Mouse (Mus musculus): ENCODE measurements around the gene Gm45140. TPM values are rescaled to one million over a fixed set of nuclear protein-coding genes. Genes with fewer than 3 reads are reported as not detected.
A peak's percentile ranks its signal among the peaks of the same experiment; 100 is the strongest.

Gene Gm45140
- polyA plus RNA-seq, 1 experiment from 2014 or later = 2.9 TPM

GRCm38 (mm10) chr6:87839797-87840341 is 4.3 kb upstream of the Gm45140 start:
- no peak overlapping the region for H3K4me2 ChIP-seq
- H3K36me3 ChIP-seq (replicated peaks) = peaks cover 21% of the 10 kb centered on the region
- H3K27me3 ChIP-seq (replicated peaks) = no peaks in the 10 kb centered on the region
- peaks cover 20% of the 10 kb centered on the region for H3K4me1 ChIP-seq
- no peak overlapping the region for H3K27ac ChIP-seq
- WGBS = 68% methylated on average over 11 of the region's 11 CpGs
- H3K4me3 ChIP-seq = no peak overlapping the region
- no peak for ATAC-seq (replicated peaks)
- H3K9me3 ChIP-seq = no peaks in the 10 kb centered on the region
- H3K9ac ChIP-seq = no peak overlapping the region

- Histone ChIP-seq H3K36me3 (replicated peaks) (peaks cover 16% of the 10 kb centered on the region), H3K9me3 (no peaks in the 10 kb centered on the region), H3K4me1 (peaks cover 20% of the 10 kb centered on the region), H3K4me2 (peak within 1 kb of the TSS; percentile 81), H3K27me3 (replicated peaks) (no peaks in the 10 kb centered on the region), H3K27ac (peak within 1 kb of the TSS; percentile 96), H3K4me3 (peak within 1 kb of the TSS; percentile 85), H3K9ac (peak within 1 kb of the TSS; percentile 88)
- under 1% methylated on average over 46 of the region's 46 CpGs for WGBS
- peak; percentile 98 for ATAC-seq (replicated peaks)
Observed at GRCm38 (mm10) chr6:87838551-87839197, 3.1 kb upstream of the Gm45140 start, which contains the start of gene Isy1. TSS of gene Isy1 (minus strand) at chr6:87838798.

- no peak for ATAC-seq (replicated peaks)
- Histone ChIP-seq H3K4me1 (no peaks in the 10 kb centered on the region), H3K36me3 (replicated peaks) (peaks cover 44% of the 10 kb centered on the region), H3K4me2 (no peak overlapping the region), H3K9me3 (no peaks in the 10 kb centered on the region), H3K27me3 (replicated peaks) (no peaks in the 10 kb centered on the region), H3K27ac (no peak overlapping the region), H3K4me3 (no peak overlapping the region), H3K9ac (no peak overlapping the region)
- 95% methylated on average over 2 of the region's 2 CpGs for WGBS
Observed at GRCm38 (mm10) chr6:87820366-87820765, 15.2 kb downstream of the Gm45140 start.

DNA sequence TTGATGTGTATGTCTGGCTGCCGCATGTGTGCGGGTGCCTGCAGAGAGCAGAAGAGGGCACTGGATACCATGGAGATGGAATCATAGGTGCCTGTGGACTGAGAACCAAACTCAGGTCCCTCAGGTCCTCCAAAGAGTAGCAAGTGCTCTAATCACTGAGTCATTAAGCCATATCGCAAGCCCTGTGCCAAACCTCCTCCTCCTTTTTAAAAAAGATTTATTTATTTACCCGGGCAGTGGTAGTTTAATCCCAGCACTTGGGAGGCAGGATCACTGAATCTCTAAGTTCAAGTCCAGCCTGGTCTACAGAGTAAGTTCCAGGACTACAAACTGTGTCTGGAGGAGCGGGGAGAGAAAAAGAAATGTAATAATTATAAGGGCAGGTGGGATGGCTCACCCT is 21.1 kb downstream of the Gm45140 start:
- Histone ChIP-seq H3K36me3 (replicated peaks) (peaks cover 15% of the 10 kb centered on the region; the same call in 1 of the 2 replicates), H3K27me3 (replicated peaks) (no peaks in the 10 kb centered on the region), H3K4me3 (no peak overlapping the region), H3K9ac (no peak overlapping the region), H3K9me3 (no peaks in the 10 kb centered on the region), H3K27ac (no peak overlapping the region), H3K4me1 (peaks cover 21% of the 10 kb centered on the region), H3K4me2 (no peak overlapping the region)
- WGBS = 91% methylated on average over 5 of the region's 5 CpGs
- no peak for ATAC-seq (replicated peaks)

GRCm38 (mm10) chr6:87812656-87813055 is 22.9 kb downstream of the Gm45140 start:
- Histone ChIP-seq H3K4me2 (peak overlapping the region; percentile 91; the same call in 1 of the 2 replicates), H3K27ac (no peak overlapping the region), H3K27me3 (replicated peaks) (no peaks in the 10 kb centered on the region), H3K36me3 (replicated peaks) (peaks cover 8% of the 10 kb centered on the region; the same call in 1 of the 2 replicates), H3K4me3 (no peak overlapping the region; the same call in 1 of the 2 replicates), H3K4me1 (peaks cover 21% of the 10 kb centered on the region), H3K9me3 (no peaks in the 10 kb centered on the region), H3K9ac (no peak overlapping the region)
- WGBS = 81% methylated on average over 1 of the region's 1 CpGs
- no peak for ATAC-seq (replicated peaks)

GRCm38 (mm10) chr6:87811675-87812338 is 23.8 kb downstream of the Gm45140 start, which contains the start of gene Rab43:
TSS of gene Rab43 (minus strand) at chr6:87812164.
- Histone ChIP-seq H3K27me3 (replicated peaks) (no peaks in the 10 kb centered on the region), H3K9me3 (no peaks in the 10 kb centered on the region), H3K27ac (peak within 1 kb of the TSS; percentile 69), H3K4me1 (peaks cover 21% of the 10 kb centered on the region), H3K4me3 (peak within 1 kb of the TSS; percentile 82), H3K36me3 (replicated peaks) (peaks cover 8% of the 10 kb centered on the region; the same call in 1 of the 2 replicates), H3K4me2 (peak within 1 kb of the TSS; percentile 91), H3K9ac (peak within 1 kb of the TSS; percentile 64)
- ATAC-seq (replicated peaks) = peak; percentile 98
- under 1% methylated on average over 50 of the region's 56 CpGs for WGBS

DNA sequence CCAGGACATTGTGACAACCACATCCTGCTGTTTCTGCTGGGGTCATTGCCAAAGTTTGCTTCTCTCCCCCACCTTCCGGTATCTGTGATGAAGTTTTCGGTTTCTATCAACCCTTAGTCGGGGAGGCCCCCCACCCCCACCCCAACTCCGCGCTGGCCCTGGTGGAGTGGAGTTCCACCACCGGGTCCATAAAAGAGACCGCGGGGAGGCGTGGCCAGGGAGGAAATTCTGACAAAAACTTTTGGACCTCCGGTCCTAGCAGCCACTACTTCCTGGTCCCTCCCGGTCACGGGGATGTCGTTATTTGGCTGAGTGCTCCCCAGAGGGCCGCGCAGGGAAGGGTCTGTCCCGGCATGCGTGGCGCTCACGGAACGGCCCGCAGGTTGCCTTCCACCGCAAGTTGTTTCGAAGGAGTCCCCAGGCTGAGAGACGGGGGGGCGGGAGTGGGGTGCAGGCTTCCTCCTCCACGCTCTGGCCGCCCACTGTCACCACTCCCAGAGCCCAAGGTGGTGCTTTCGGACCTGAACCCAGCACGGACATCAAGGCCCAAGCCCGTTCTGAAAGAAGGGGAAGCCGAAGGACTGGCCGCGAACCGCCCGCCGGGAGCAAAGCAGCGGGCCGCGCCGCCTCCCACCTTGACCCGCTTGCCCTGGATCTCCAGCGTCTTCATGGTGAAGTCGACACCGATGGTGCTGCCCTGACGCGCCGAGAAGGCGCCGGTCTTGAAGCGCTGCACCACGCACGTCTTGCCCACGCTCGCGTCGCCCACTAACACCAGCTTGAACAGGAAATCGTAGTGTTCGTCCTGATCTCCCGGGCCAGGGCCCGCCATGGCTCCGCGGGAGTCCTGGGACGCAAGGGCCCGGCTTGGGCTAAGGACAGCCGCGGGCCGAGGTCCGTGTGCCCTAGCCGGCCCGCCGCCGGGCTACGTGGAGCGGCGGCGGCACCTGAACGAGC is 24.6 kb downstream of the Gm45140 start:
- peak overlapping the region; percentile 64 for H3K9ac ChIP-seq
- peak overlapping the region; percentile 91 for H3K4me2 ChIP-seq
- WGBS = 1% methylated on average over 77 of the region's 77 CpGs
- no peaks in the 10 kb centered on the region for H3K27me3 ChIP-seq (replicated peaks)
- H3K4me1 ChIP-seq = peaks cover 21% of the 10 kb centered on the region
- H3K36me3 ChIP-seq (replicated peaks) = peaks cover 8% of the 10 kb centered on the region; the same call in 1 of the 2 replicates
- peak; percentile 65 for ATAC-seq (replicated peaks)
- H3K9me3 ChIP-seq = no peaks in the 10 kb centered on the region
- peak overlapping the region; percentile 82 for H3K4me3 ChIP-seq
- H3K27ac ChIP-seq = peak overlapping the region; percentile 69

DNA sequence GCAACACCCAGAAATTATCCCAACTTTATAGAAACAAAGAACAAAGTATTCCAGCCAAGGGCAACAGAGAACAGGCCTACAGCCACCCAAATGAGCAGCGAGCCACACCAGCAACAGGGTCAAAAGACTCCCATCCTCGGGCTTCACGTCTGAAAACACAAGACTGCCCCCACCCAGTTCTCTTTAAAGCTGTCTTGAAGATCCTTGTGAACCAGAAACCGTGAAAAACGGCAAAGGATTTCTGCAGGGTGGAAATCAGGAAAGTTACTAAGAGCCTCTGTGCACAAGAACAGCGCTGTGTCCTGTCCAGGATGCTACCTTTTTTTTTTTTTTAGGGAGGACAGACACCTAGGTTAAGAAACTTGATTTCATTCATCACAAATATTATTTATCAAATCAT is 25.3 kb downstream of the Gm45140 start:
- no peak overlapping the region for H3K9ac ChIP-seq
- ATAC-seq (replicated peaks) = no peak

DNA sequence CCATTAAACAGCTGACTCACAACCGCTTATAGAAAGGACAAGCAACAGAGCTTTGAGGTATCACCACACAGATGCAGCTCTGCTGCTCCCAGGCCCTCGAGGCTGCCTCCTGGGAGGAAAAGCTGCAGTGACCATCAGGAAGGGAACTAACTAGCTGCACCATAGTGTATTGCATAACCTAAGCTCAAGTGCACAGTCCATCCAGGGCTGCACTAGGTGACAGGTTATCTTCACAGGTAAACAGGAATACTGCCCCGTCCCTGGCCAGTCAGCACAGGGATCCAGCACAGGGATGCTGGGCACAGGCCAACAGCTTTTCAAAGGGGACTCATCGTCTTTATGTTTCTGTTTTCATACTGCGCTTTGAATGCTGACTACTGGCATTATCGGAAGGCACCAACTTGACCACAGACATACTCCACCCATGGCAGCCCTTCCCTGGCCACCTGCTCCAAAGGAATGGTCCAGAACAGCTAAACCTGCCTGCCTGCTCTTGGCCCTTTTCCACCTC is 25.9 kb downstream of the Gm45140 start:
- Histone ChIP-seq H3K27ac (no peak overlapping the region), H3K9me3 (no peaks in the 10 kb centered on the region), H3K9ac (no peak overlapping the region), H3K27me3 (replicated peaks) (no peaks in the 10 kb centered on the region), H3K4me2 (no peak overlapping the region), H3K4me3 (no peak overlapping the region), H3K4me1 (peaks cover 21% of the 10 kb centered on the region), H3K36me3 (replicated peaks) (no peaks in the 10 kb centered on the region)
- ATAC-seq (replicated peaks) = no peak
- WGBS = 91% methylated on average over 6 of the region's 6 CpGs

More for the DNA sequence above, 25.3 kb downstream of the Gm45140 start:
- peaks cover 21% of the 10 kb centered on the region for H3K4me1 ChIP-seq
- 35% methylated on average over 6 of the region's 6 CpGs for whole genome bisulfite sequencing
- H3K27me3 ChIP-seq (replicated peaks) = no peaks in the 10 kb centered on the region
- peak overlapping the region; percentile 91 for H3K4me2 ChIP-seq
- H3K36me3 ChIP-seq (replicated peaks) = peaks cover 2% of the 10 kb centered on the region; the same call in 1 of the 2 replicates
- H3K4me3 ChIP-seq = peak overlapping the region; percentile 82
- no peak overlapping the region for H3K27ac ChIP-seq
- no peaks in the 10 kb centered on the region for H3K9me3 ChIP-seq

DNA sequence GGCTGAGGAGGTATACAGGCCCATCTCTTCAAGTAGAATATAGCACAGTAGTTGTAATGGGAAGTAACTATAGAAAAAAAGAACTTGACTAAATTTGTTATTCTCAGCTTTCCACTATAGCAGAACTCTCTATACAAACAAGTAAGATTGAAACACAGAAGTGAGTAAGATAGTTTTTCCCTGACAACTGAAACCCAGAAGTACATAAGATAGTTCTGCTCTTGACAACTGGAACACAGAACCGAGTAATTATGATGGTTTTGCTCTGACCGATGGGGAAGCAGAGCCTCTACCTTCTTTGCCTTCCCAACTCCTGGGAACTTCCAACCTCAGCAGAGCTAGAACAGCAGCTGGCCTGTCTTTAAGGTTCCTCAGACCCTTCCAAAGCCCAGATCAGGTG is 26.5 kb downstream of the Gm45140 start:
- Histone ChIP-seq H3K27ac (no peak overlapping the region), H3K9ac (no peak overlapping the region), H3K4me3 (no peak overlapping the region), H3K27me3 (replicated peaks) (no peaks in the 10 kb centered on the region), H3K4me1 (peaks cover 21% of the 10 kb centered on the region), H3K4me2 (no peak overlapping the region), H3K36me3 (replicated peaks) (no peaks in the 10 kb centered on the region), H3K9me3 (no peaks in the 10 kb centered on the region)
- ATAC-seq (replicated peaks) = no peak
- WGBS = 90% methylated on average over 2 of the region's 2 CpGs

GRCm38 (mm10) chr6:87808521-87808920 is 27.1 kb downstream of the Gm45140 start:
- H3K9me3 ChIP-seq = no peaks in the 10 kb centered on the region
- no peak overlapping the region for H3K4me2 ChIP-seq
- H3K9ac ChIP-seq = no peak overlapping the region
- no peaks in the 10 kb centered on the region for H3K27me3 ChIP-seq (replicated peaks)
- WGBS = 80% methylated on average over 3 of the region's 3 CpGs
- no peaks in the 10 kb centered on the region for H3K36me3 ChIP-seq (replicated peaks)
- H3K27ac ChIP-seq = no peak overlapping the region
- H3K4me3 ChIP-seq = no peak overlapping the region
- ATAC-seq (replicated peaks) = no peak
- peaks cover 21% of the 10 kb centered on the region for H3K4me1 ChIP-seq
